Comparison of ENCODE assay signal across 8 mouse cellular contexts in genomic region chr19:4756193-4756911, GRCm38 (mm10). TPM values are rescaled to one million over a fixed set of nuclear protein-coding genes. Genes with fewer than 3 reads are reported as not detected.
DNase-seq lines count a peak whose midpoint lies in the region; ATAC-seq and TF ChIP-seq lines count a peak whose summit lies in the region.

Gene Rbm4b, plus strand, starts transcription at chr19:4756497.

- peak within 1 kb of the TSS; percentile 76 for H3K27ac ChIP-seq in CH12.LX (ENCODE audit: insufficient read depth, low read depth)
- H3K27ac ChIP-seq in forebrain, embryonic 12.5 days: peak within 1 kb of the TSS; percentile 95
- peak within 1 kb of the TSS; percentile 90 for H3K27ac ChIP-seq in liver, postnatal 0 days (ENCODE audit: low read depth)
- H3K27ac ChIP-seq in neural tube, embryonic 14.5 days (ENCODE audit: low read depth, low read length): peak within 1 kb of the TSS; percentile 97

- TF ChIP-seq EP300 in CH12.LX (IDR thresholded peaks at IDR 0.05; ENCODE audit: low read length): no peak
- TF ChIP-seq EP300 in liver, postnatal 0 days (IDR thresholded peaks at IDR 0.05; ENCODE audit: low read depth): peak; percentile 71; the same call in 1 of the 2 replicates

- no peaks in the 10 kb centered on the region for H3K27me3 ChIP-seq in CH12.LX (replicated peaks)
- no peaks in the 10 kb centered on the region for H3K27me3 ChIP-seq in forebrain, embryonic 12.5 days
- no peaks in the 10 kb centered on the region for H3K27me3 ChIP-seq in liver, postnatal 0 days (ENCODE audit: insufficient read depth, low read length)
- H3K27me3 ChIP-seq in neural tube, embryonic 14.5 days (ENCODE audit: control insufficient read depth, insufficient read depth, low read length): no peaks in the 10 kb centered on the region

- H3K4me1 ChIP-seq in CH12.LX (ENCODE audit: control insufficient read depth in 1 of 2, insufficient read depth in 2 of 2): peaks cover 0 to 28% of the 10 kb centered on the region in 2 experiments; a peak in 2 of 4 replicates
- H3K4me1 ChIP-seq in forebrain, embryonic 12.5 days: peaks cover 34% of the 10 kb centered on the region
- H3K4me1 ChIP-seq in liver, postnatal 0 days (ENCODE audit: insufficient read depth): peaks cover 6% of the 10 kb centered on the region
- H3K4me1 ChIP-seq in neural tube, embryonic 14.5 days (ENCODE audit: control insufficient read depth, insufficient read depth, low read length): peaks cover 29% of the 10 kb centered on the region

- ATAC-seq in forebrain, embryonic 12.5 days (ENCODE audit: low FRiP score): peak; percentile 96
- ATAC-seq in liver, postnatal 0 days: peak; percentile 94
- peak; percentile 94 for ATAC-seq in neural tube, embryonic 14.5 days (ENCODE audit: low read depth)

- H3K4me2 ChIP-seq in CH12.LX (ENCODE audit: insufficient read depth, low read depth, poor library complexity, severe bottlenecking): peak within 1 kb of the TSS; percentile 96
- peak within 1 kb of the TSS; percentile 77 for H3K4me2 ChIP-seq in forebrain, embryonic 12.5 days
- H3K4me2 ChIP-seq in liver, postnatal 0 days (ENCODE audit: low read depth, low read length): peak within 1 kb of the TSS; percentile 89
- H3K4me2 ChIP-seq in neural tube, embryonic 14.5 days (ENCODE audit: low read depth, low read length): peak within 1 kb of the TSS; percentile 76

- H3K4me3 ChIP-seq in CH12.LX (replicated peaks in 1 of 3; ENCODE audit: low read depth in 2 of 3, low read length in 2 of 3, poor library complexity in 1 of 3): peak within 1 kb of the TSS; percentile 69 to 85 (median 71)
- H3K4me3 ChIP-seq in forebrain, embryonic 12.5 days (replicated peaks): peak within 1 kb of the TSS; percentile 59
- peak within 1 kb of the TSS; percentile 69 for H3K4me3 ChIP-seq in liver, postnatal 0 days (ENCODE audit: low read depth, low read length)
- peak within 1 kb of the TSS; percentile 75 for H3K4me3 ChIP-seq in neural tube, embryonic 14.5 days (ENCODE audit: low read depth, low read length)

- peak within 1 kb of the TSS; percentile 86 for H3K9ac ChIP-seq in CH12.LX (ENCODE audit: insufficient read depth, low read depth)
- H3K9ac ChIP-seq in forebrain, embryonic 12.5 days: peak within 1 kb of the TSS; percentile 78
- H3K9ac ChIP-seq in liver, postnatal 0 days (replicated peaks): peak within 1 kb of the TSS; percentile 66
- H3K9ac ChIP-seq in neural tube, embryonic 14.5 days (replicated peaks; ENCODE audit: low read depth, low read length): peak within 1 kb of the TSS; percentile 86

- intact Hi-C loops in heart, postnatal 10 days (cut with DNase I): loop anchor here (5.0 kb wide), 1 partner anchor 151 kb away; the partner anchor contains the start of gene Bbs1

- DNase-seq in CH12.LX (ENCODE audit: extremely low read depth): peak; percentile 93
- peak; percentile 89 for DNase-seq in c-Kit-positive CD71-positive TER-119-negative erythroid progenitor cells, embryonic 14.5 days (ENCODE audit: low read depth)
- peak; percentile 96 to 97 for DNase-seq in heart, postnatal 10 days
- peak; percentile 57 for DNase-seq in large intestine, adult 2 months (ENCODE audit: low read depth, low spot score)
- DNase-seq in liver, postnatal 0 days: peak; percentile 96
- DNase-seq in testis, postnatal 10 days (ENCODE audit: low spot score): peak; percentile 99

- no peaks in the 10 kb centered on the region for H3K9me3 ChIP-seq in CH12.LX (replicated peaks; ENCODE audit: low read length)
- H3K9me3 ChIP-seq in forebrain, embryonic 12.5 days: no peaks in the 10 kb centered on the region
- no peaks in the 10 kb centered on the region for H3K9me3 ChIP-seq in liver, postnatal 0 days (ENCODE audit: low read length)
- H3K9me3 ChIP-seq in neural tube, embryonic 14.5 days (ENCODE audit: control insufficient read depth, low read length): no peaks in the 10 kb centered on the region

- in situ Hi-C loops in CH12.LX (cut with MboI; ENCODE audit: low pct_ligation_motif_present, low pct_unique_long_range_greater_than_20kb, low sequenced_read_pairs): loop anchor here (5.0 kb wide), 1 partner anchor 86 kb away; no protein-coding TSS in a partner anchor

- peaks cover 15% of the 10 kb centered on the region; the same call in 1 of the 2 replicates for H3K79me2 ChIP-seq in CH12.LX (replicated peaks; ENCODE audit: control insufficient read depth, extremely low read depth, insufficient read depth, poor library complexity, severe bottlenecking)

- 1% methylated on average over 54 of the region's 65 CpGs for WGBS in forebrain, embryonic 12.5 days
- WGBS in large intestine, adult 2 months: under 1% methylated on average over 64 of the region's 65 CpGs
- WGBS in liver, postnatal 0 days (ENCODE audit: insufficient replicate concordance): under 1% methylated on average over 58 of the region's 65 CpGs
- 1% methylated on average over 62 of the region's 65 CpGs for WGBS in neural tube, embryonic 14.5 days

- dilution Hi-C loops in CH12.LX (cut with MboI; ENCODE audit: extremely low pct_ligation_motif_present, extremely low pct_unique_long_range_greater_than_20kb, low sequenced_read_pairs): no loop called here

- H3K36me3 ChIP-seq in CH12.LX (replicated peaks in 1 of 2; ENCODE audit: control insufficient read depth in 1 of 2, insufficient read depth in 1 of 2, low read length in 1 of 2): peaks cover 5 to 26% of the 10 kb centered on the region in 2 experiments
- peaks cover 25% of the 10 kb centered on the region for H3K36me3 ChIP-seq in forebrain, embryonic 12.5 days (replicated peaks)
- H3K36me3 ChIP-seq in liver, postnatal 0 days (replicated peaks; ENCODE audit: insufficient read depth, low read length): peaks cover 8% of the 10 kb centered on the region
- H3K36me3 ChIP-seq in neural tube, embryonic 14.5 days (ENCODE audit: control insufficient read depth, insufficient read depth, low read length): peaks cover 23% of the 10 kb centered on the region

- TF ChIP-seq CTCF in CH12.LX (conservative IDR thresholded peaks at IDR 0.05 in 1 of 2, IDR thresholded peaks at IDR 0.05 in 1 of 2; ENCODE audit: low read depth in 2 of 2, low read length in 2 of 2): no peak
- TF ChIP-seq CTCF in liver, postnatal 0 days (IDR thresholded peaks at IDR 0.05; ENCODE audit: low read depth): no peak

- peak; percentile 73 for TF ChIP-seq POLR2A in CH12.LX (IDR thresholded peaks at IDR 0.05; ENCODE audit: low read depth, low read length)

- TF ChIP-seq RAD21 in CH12.LX (IDR thresholded peaks at IDR 0.05; ENCODE audit: low read depth, low read length): no peak

TF ChIP-seq in CH12.LX, 34 proteins besides CTCF, POLR2A, EP300 and RAD21 (continues in another document):
- peak; percentile 88 for TF ChIP-seq MXI1 (IDR thresholded peaks at IDR 0.05; ENCODE audit: low read depth, low read length)
- no peak for TF ChIP-seq RCOR1 (conservative IDR thresholded peaks at IDR 0.05; ENCODE audit: low read depth, low read length)
- no peak for TF ChIP-seq PAX5 (IDR thresholded peaks at IDR 0.05; ENCODE audit: low read length)
- TF ChIP-seq TCF12 (IDR thresholded peaks at IDR 0.05; ENCODE audit: low read depth, low read length): peak; percentile 49; the same call in 1 of the 2 replicates
- TF ChIP-seq JUN (IDR thresholded peaks at IDR 0.05; ENCODE audit: insufficient read depth, low read depth, low read length): no peak
- TF ChIP-seq UBTF (IDR thresholded peaks at IDR 0.05; ENCODE audit: low read depth, low read length): no peak
- no peak for TF ChIP-seq TBP (conservative IDR thresholded peaks at IDR 0.05; ENCODE audit: low read depth, low read length)
- peak; percentile 80 for TF ChIP-seq SIN3A (IDR thresholded peaks at IDR 0.05; ENCODE audit: low read length)
- TF ChIP-seq HCFC1 (IDR thresholded peaks at IDR 0.05; ENCODE audit: low read depth, low read length): peak; percentile 73
- peak; percentile 46 for TF ChIP-seq IRF4 (IDR thresholded peaks at IDR 0.05; ENCODE audit: low read depth, low read length)
- TF ChIP-seq ZNF384 (IDR thresholded peaks at IDR 0.05; ENCODE audit: low read depth, low read length): no peak
- no peak for TF ChIP-seq ZKSCAN1 (IDR thresholded peaks at IDR 0.05; ENCODE audit: borderline replicate concordance, low read depth, low read length)
- TF ChIP-seq ZC3H11A (IDR thresholded peaks at IDR 0.05; ENCODE audit: low read depth, low read length): no peak
- TF ChIP-seq MAZ (IDR thresholded peaks at IDR 0.05; ENCODE audit: low read depth, low read length): peak; percentile 37; the same call in 1 of the 2 replicates
- no peak for TF ChIP-seq ETS1 (conservative IDR thresholded peaks at IDR 0.05; ENCODE audit: low read depth, low read length)
- peak; percentile 89 for TF ChIP-seq NRF1 (IDR thresholded peaks at IDR 0.05; ENCODE audit: low read depth, low read length)
- TF ChIP-seq E2F4 (IDR thresholded peaks at IDR 0.05; ENCODE audit: insufficient replicate concordance, low read depth, low read length): no peak
- peak; percentile 64 for TF ChIP-seq USF1 (IDR thresholded peaks at IDR 0.05; ENCODE audit: low read depth, low read length)
- no peak for TF ChIP-seq GABPA (IDR thresholded peaks at IDR 0.05; ENCODE audit: insufficient replicate concordance, low read depth, low read length)
- TF ChIP-seq USF2 (conservative IDR thresholded peaks at IDR 0.05; ENCODE audit: low read depth, low read length): no peak; the same call in 1 of the 2 replicates
- peak; percentile 68; the same call in 1 of the 2 replicates for TF ChIP-seq ELF1 (IDR thresholded peaks at IDR 0.05; ENCODE audit: low read depth, low read length)
- no peak for TF ChIP-seq JUND (conservative IDR thresholded peaks at IDR 0.05; ENCODE audit: low read depth, low read length)
- TF ChIP-seq SMC3 (IDR thresholded peaks at IDR 0.05; ENCODE audit: low read depth, low read length): no peak
- peak; percentile 73; the same call in 1 of the 2 replicates for TF ChIP-seq NELFE (IDR thresholded peaks at IDR 0.05; ENCODE audit: low read depth, low read length)
- TF ChIP-seq CHD1 (IDR thresholded peaks at IDR 0.05; ENCODE audit: low read depth, low read length): 0 out of 2 replicates have a peak, but pooled peaks have one; percentile 2
- no peak for TF ChIP-seq KAT2A (IDR thresholded peaks at IDR 0.05; ENCODE audit: insufficient replicate concordance, low read length)
- no peak for TF ChIP-seq MAFK (IDR thresholded peaks at IDR 0.05; ENCODE audit: insufficient replicate concordance, low read length)
- peak; percentile 93 for TF ChIP-seq CHD2 (IDR thresholded peaks at IDR 0.05; ENCODE audit: low read length)

RNA-seq across cellular contexts. Expression of gene Rbm4b, which starts in this region (rescaled TPM):
- total RNA-seq in CH12.LX (2012; rRNA removed) (7.0 and 8.4 TPM in 2 replicates), CH12.LX (2014; rRNA removed) (11.1 and 11.4 TPM in 2 replicates)
- 10.6 and 13.8 TPM in 2 replicates for polyA plus RNA-seq in CH12.LX (2012; ENCODE audit: insufficient read length, low read depth)
- polyA plus RNA-seq in forebrain, embryonic 12.5 days (2016; fragmentation: Nextera tagmentation; extraction: Ambion mirVana): 151 and 159 TPM in 2 replicates
- total RNA-seq in heart, postnatal 10 days (2021): 1 to 10 TPM; 6.5 to 6.7 TPM
- 3.6 and 4.6 TPM in 2 replicates for polyA plus RNA-seq in large intestine, adult 2 months (2012; rRNA removed)
- 14.1 TPM in 2 replicates for polyA plus RNA-seq in liver, postnatal 0 days (2015; fragmentation: Nextera tagmentation; extraction: Ambion mirVana)
- polyA plus RNA-seq in neural tube, embryonic 14.5 days (2014; fragmentation: Nextera tagmentation; extraction: Ambion mirVana): 157 and 158 TPM in 2 replicates

Comparison
In these comparisons a context has a peak if more than half of its experiments do, and no peak if none do; other contexts are left out.
1. Peak in every context shown above with its lines: DNase-seq, ATAC-seq, H3K4me3 ChIP-seq and H3K27ac ChIP-seq.
2. RNA of gene Rbm4b (polyA plus RNA-seq): 157 to 158 TPM in neural tube, embryonic 14.5 days and 151 to 159 TPM in forebrain, embryonic 12.5 days; 14.1 TPM in liver, postnatal 0 days, 10.6 to 13.8 TPM in CH12.LX and 3.6 to 4.6 TPM in large intestine, adult 2 months; every median in the first group is over 10 times any median in the second.